Mouse (Mus musculus) bone marrow, adult 2 months (tissue): ENCODE measurements at regions not wholly inside any gene's neighbourhood (a gene's known extent, or its start where the extent isn't known, plus 50 kb on each side); places are given as distances from the start of the nearest gene placed in this dataset.

Source experiments
- CTCF ChIP-seq: fragments of 200-500 bp; IDR thresholded peaks from 2 replicates; pipeline ENCODE4 v1.5.1; 2011; ENCODE audit warnings: low read length, control low read depth; ENCODE audit not compliant: control insufficient read depth, insufficient read depth
- POLR2A ChIP-seq: fragments of 200-500 bp; IDR thresholded peaks from 2 replicates; pipeline ENCODE4 v1.6.1; 2011; ENCODE audit warnings: low read depth, mild to moderate bottlenecking, control low read depth, low read length, borderline replicate concordance; ENCODE audit not compliant: control insufficient read depth

GRCm38 (mm10) chr4:53970461-53970860 lies 144.6 kb downstream of the Tmem38b start:
- TF ChIP-seq CTCF = no peak
- TF ChIP-seq POLR2A = no peak
